Mouse (Mus musculus) MEL (cell line): ENCODE results near the gene Zp1. TPM values are rescaled to one million over a fixed set of nuclear protein-coding genes. Genes with fewer than 3 reads are reported as not detected.

ENCODE experiments used
- DNase-seq: peaks from one replicate; pipeline ENCODE4 v3.0.0; 2011; ENCODE audit warnings: low read depth, low spot score
- H3K27ac ChIP-seq: 2 replicates; pipeline ENCODE4 v1.5.1; 2012; ENCODE audit warnings: low read depth, mild to moderate bottlenecking, control low read depth, low read length, moderate library complexity; ENCODE audit not compliant: control insufficient read depth
- H3K27me3 ChIP-seq, 2 experiments: fragments of 150-350 bp in 1 of 2; sonication (generic) in 1 of 2; 2 replicates each; pipeline ENCODE4 v1.6.1; 2012; ENCODE audit warnings: low read length in 2 of 2, mild to moderate bottlenecking in 2 of 2, improper control_type of control experiment in 1 of 2, moderate library complexity in 1 of 2; ENCODE audit not compliant: insufficient read depth in 2 of 2, control insufficient read depth in 1 of 2
- H3K36me3 ChIP-seq, 2 experiments: 2 replicates each; pipeline ENCODE4 v1.6.1; 2012 to 2014; ENCODE audit warnings: low read length in 2 of 2, improper control_type of control experiment in 1 of 2, inconsistent platforms in 1 of 2, mild to moderate bottlenecking in 1 of 2; ENCODE audit not compliant: insufficient read depth in 2 of 2, control insufficient read depth in 1 of 2
- H3K4me1 ChIP-seq, 2 experiments: fragments of 150-350 bp in 1 of 2; sonication (generic) in 1 of 2; 2 replicates each; pipeline ENCODE4 v1.6.1; 2012; ENCODE audit warnings: low read length in 2 of 2, improper control_type of control experiment in 1 of 2, mild to moderate bottlenecking in 1 of 2; ENCODE audit not compliant: insufficient read depth in 2 of 2, control insufficient read depth in 1 of 2
- H3K4me3 ChIP-seq, 2 experiments: fragments of 150-350 bp in 1 of 2; sonication (generic) in 1 of 2; 2 replicates each; pipeline ENCODE4 v1.5.1; 2012; ENCODE audit warnings: low read depth in 2 of 2, low read length in 2 of 2, mild to moderate bottlenecking in 2 of 2, moderate library complexity in 2 of 2, control low read depth in 1 of 2, improper control_type of control experiment in 1 of 2; ENCODE audit not compliant: control insufficient read depth in 1 of 2, insufficient read depth in 1 of 2
- H3K79me2 ChIP-seq: 2 replicates; pipeline ENCODE4 v1.6.1; 2012; ENCODE audit warnings: mild to moderate bottlenecking, low read length, moderate library complexity; ENCODE audit not compliant: control insufficient read depth, poor library complexity, insufficient read depth
- H3K9ac ChIP-seq: 2 replicates; pipeline ENCODE4 v1.6.1; 2012; ENCODE audit warnings: low read depth, mild to moderate bottlenecking, control low read depth, low read length, moderate library complexity; ENCODE audit not compliant: control insufficient read depth, poor library complexity, severe bottlenecking
- H3K9me3 ChIP-seq: fragments of 150-350 bp; sonication (generic); replicated peaks from 2 replicates; pipeline ENCODE4 v1.6.1; 2012; ENCODE audit warnings: mild to moderate bottlenecking, low read length, improper control_type of control experiment, moderate library complexity; ENCODE audit not compliant: insufficient read depth
- CHD1 ChIP-seq: IDR thresholded peaks from 2 replicates; pipeline ENCODE4 v1.6.1; 2012; ENCODE audit warnings: low read depth, mild to moderate bottlenecking, inconsistent platforms, low read length, improper control_type of control experiment
- CHD2 ChIP-seq: IDR thresholded peaks from 2 replicates; pipeline ENCODE4 v1.6.1; 2011; ENCODE audit warnings: low read length, improper control_type of control experiment
- E2F4 ChIP-seq: IDR thresholded peaks from 2 replicates; pipeline ENCODE4 v1.6.1; 2011; ENCODE audit warnings: low read depth, low read length, improper control_type of control experiment, borderline replicate concordance
- GATA1 ChIP-seq: IDR thresholded peaks from 2 replicates; pipeline ENCODE4 v1.6.1; 2011; ENCODE audit warnings: low read depth, low read length, improper control_type of control experiment
- HCFC1 ChIP-seq: IDR thresholded peaks from 2 replicates; pipeline ENCODE4 v1.6.1; 2012; ENCODE audit warnings: low read depth, mild to moderate bottlenecking, inconsistent platforms, low read length, improper control_type of control experiment, moderate library complexity
- MAFK ChIP-seq: IDR thresholded peaks from 2 replicates; pipeline ENCODE4 v1.6.1; 2011; ENCODE audit warnings: low read depth, mild to moderate bottlenecking, low read length, improper control_type of control experiment, borderline replicate concordance
- MEF2A ChIP-seq: IDR thresholded peaks from 2 replicates; pipeline ENCODE4 v1.6.1; 2014; ENCODE audit warnings: low read depth, mild to moderate bottlenecking, inconsistent platforms, low read length, improper control_type of control experiment; ENCODE audit not compliant: poor library complexity, insufficient replicate concordance, severe bottlenecking; ENCODE audit errors: extremely low read depth
- MYC ChIP-seq: IDR thresholded peaks from 2 replicates; pipeline ENCODE4 v1.6.1; 2011; ENCODE audit warnings: low read depth, mild to moderate bottlenecking, low read length, improper control_type of control experiment, moderate library complexity
- NELFE ChIP-seq: IDR thresholded peaks from 2 replicates; pipeline ENCODE4 v1.6.1; 2011; ENCODE audit warnings: low read depth, low read length, improper control_type of control experiment
- POLR2AphosphoS2 ChIP-seq: IDR thresholded peaks from 2 replicates; pipeline ENCODE4 v1.6.1; 2011; ENCODE audit warnings: low read length, improper control_type of control experiment
- POLR2AphosphoS5 ChIP-seq: IDR thresholded peaks from 2 replicates; pipeline ENCODE4 v1.6.1; 2012; ENCODE audit warnings: low read depth, borderline replicate concordance, mild to moderate bottlenecking, inconsistent platforms, low read length, moderate library complexity, mixed read lengths
- SMC3 ChIP-seq: IDR thresholded peaks from 2 replicates; pipeline ENCODE4 v1.6.1; 2011; ENCODE audit warnings: low read depth, low read length, improper control_type of control experiment
- TAL1 ChIP-seq: IDR thresholded peaks from 2 replicates; pipeline ENCODE4 v1.6.1; 2012; ENCODE audit warnings: mild to moderate bottlenecking, inconsistent platforms, low read length, moderate library complexity, mixed read lengths
- TCF12 ChIP-seq: IDR thresholded peaks from 2 replicates; pipeline ENCODE4 v1.6.1; 2014; ENCODE audit warnings: low read depth, mild to moderate bottlenecking, inconsistent platforms, low read length, improper control_type of control experiment, moderate library complexity
- USF1 ChIP-seq: IDR thresholded peaks from 2 replicates; pipeline ENCODE4 v1.6.1; 2014; ENCODE audit warnings: low read depth, mild to moderate bottlenecking, inconsistent platforms, low read length, improper control_type of control experiment, moderate library complexity
- USF2 ChIP-seq, 2 experiments: IDR thresholded peaks; 2 replicates each; pipeline ENCODE4 v1.6.1; 2011 to 2012; ENCODE audit warnings: improper control_type of control experiment in 2 of 2, low read length in 2 of 2, borderline replicate concordance in 1 of 2, inconsistent platforms in 1 of 2, low read depth in 1 of 2, mild to moderate bottlenecking in 1 of 2; ENCODE audit not compliant: insufficient read depth in 1 of 2
- ZMIZ1 ChIP-seq: IDR thresholded peaks from 2 replicates; pipeline ENCODE4 v1.6.1; 2012; ENCODE audit warnings: low read depth, mild to moderate bottlenecking, inconsistent platforms, low read length, improper control_type of control experiment, moderate library complexity
- ZNF384 ChIP-seq: IDR thresholded peaks from 2 replicates; pipeline ENCODE4 v1.6.1; 2012; ENCODE audit warnings: low read depth, mild to moderate bottlenecking, inconsistent platforms, low read length, improper control_type of control experiment
- polyA plus RNA-seq, 2 experiments: library from polyadenylated mRNA; stranded (reverse) in 1 of 2; unstranded in 1 of 2; fragments of >175 nt in 1 of 2; fragments of >200 nt in 1 of 2; gene quantifications; 2 replicates each; pipeline versions ENCODE4 v1.2.1 to v1.2.4; 2012; ENCODE audit warnings: low replicate concordance in 2 of 2, low read depth in 1 of 2; ENCODE audit not compliant: insufficient read length in 2 of 2, insufficient read depth in 1 of 2, missing spikeins in 1 of 2
- total RNA-seq: library from RNA; depleted of rRNA; stranded (reverse); fragments of 300-350 nt; gene quantifications from 2 replicates; pipeline ENCODE4 v1.2.3, GENCODE M21; 2012

Zp1 gene
- total and polyA plus RNA-seq, 3 experiments = not detected

GRCm38 (mm10) chr19:10930641-10931040 lies 10.2 kb upstream of the Zp1 start:
- Histone ChIP-seq H3K79me2 (no peaks in the 10 kb centered on the region), H3K4me1 (peaks cover 0 to 10% of the 10 kb centered on the region in 2 experiments; a peak in 1 of 4 replicates), H3K9ac (no peak overlapping the region), H3K4me3 (no peak overlapping the region), H3K36me3 (no peaks in the 10 kb centered on the region), H3K27ac (no peak overlapping the region), H3K27me3 (peaks cover 2 to 4% of the 10 kb centered on the region in 2 experiments; a peak in 3 of 4 replicates)
- no peak for DNase-seq
- no peak for TF ChIP-seq GATA1
- TF ChIP-seq POLR2AphosphoS5 = no peak
- no peak for TF ChIP-seq TAL1
- no peak for TF ChIP-seq MYC
- TF ChIP-seq MAFK = no peak
- no peak for TF ChIP-seq TCF12
- no peak for TF ChIP-seq POLR2AphosphoS2
- TF ChIP-seq E2F4 = no peak
- TF ChIP-seq HCFC1 = no peak
- TF ChIP-seq USF1 = no peak
- TF ChIP-seq MEF2A = no peak
- no peak for TF ChIP-seq SMC3
- TF ChIP-seq ZMIZ1 = no peak
- no peak for TF ChIP-seq CHD2
- TF ChIP-seq USF2 (IDR thresholded peaks at IDR 0.05; ENCODE audit: borderline replicate concordance in 1 of 2, insufficient read depth in 1 of 2, low read depth in 1 of 2, low read length in 2 of 2) = no peak
- no peak for TF ChIP-seq CHD1
- TF ChIP-seq ZNF384 = no peak
- TF ChIP-seq, all 39 proteins: peak for 0
- H3K9me3 ChIP-seq = no peaks in the 10 kb centered on the region

DNA sequence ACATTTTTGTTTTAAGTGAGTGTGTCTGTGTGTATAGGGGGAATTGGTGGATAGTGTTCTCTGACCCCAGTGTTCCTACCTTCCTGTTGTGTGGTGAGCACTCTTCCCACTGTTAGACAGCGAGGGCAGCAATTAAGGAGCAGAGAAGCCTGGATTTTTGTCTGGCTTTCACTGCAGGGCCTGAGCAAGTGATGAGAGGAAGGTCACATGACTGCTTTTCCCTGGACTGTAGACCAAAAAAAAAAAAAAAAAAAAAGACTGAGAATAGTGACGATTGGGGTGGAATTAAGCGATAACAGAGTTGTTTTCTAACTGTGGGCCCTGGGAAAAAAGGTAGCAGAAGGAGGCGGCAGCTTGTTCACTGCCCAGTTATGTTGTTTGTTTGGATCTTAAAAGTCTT lies 6.2 kb upstream of the Zp1 start:
- Histone ChIP-seq H3K9ac (no peak overlapping the region), H3K36me3 (no peaks in the 10 kb centered on the region), H3K79me2 (no peaks in the 10 kb centered on the region), H3K27ac (no peak overlapping the region), H3K4me1 (peaks cover 0 to 2% of the 10 kb centered on the region in 2 experiments; a peak in 1 of 4 replicates), H3K4me3 (no peak overlapping the region), H3K27me3 (peaks cover 2 to 7% of the 10 kb centered on the region in 2 experiments), H3K9me3 (no peaks in the 10 kb centered on the region)
- DNase-seq = no peak
- peak; percentile 40; the same call in 1 of the 2 replicates for TF ChIP-seq USF1
- no peak for TF ChIP-seq NELFE
- peak; percentile 47 for TF ChIP-seq ZNF384
